Mouse (Mus musculus): ENCODE results near the gene Dgcr2. TPM values are rescaled to one million over a fixed set of nuclear protein-coding genes. Genes with fewer than 3 reads are reported as not detected.

Dgcr2 gene
- polyA plus RNA-seq (2016; fragmentation: Nextera tagmentation; extraction: Ambion mirVana) = 97.9 and 106 TPM in 2 replicates

DNA sequence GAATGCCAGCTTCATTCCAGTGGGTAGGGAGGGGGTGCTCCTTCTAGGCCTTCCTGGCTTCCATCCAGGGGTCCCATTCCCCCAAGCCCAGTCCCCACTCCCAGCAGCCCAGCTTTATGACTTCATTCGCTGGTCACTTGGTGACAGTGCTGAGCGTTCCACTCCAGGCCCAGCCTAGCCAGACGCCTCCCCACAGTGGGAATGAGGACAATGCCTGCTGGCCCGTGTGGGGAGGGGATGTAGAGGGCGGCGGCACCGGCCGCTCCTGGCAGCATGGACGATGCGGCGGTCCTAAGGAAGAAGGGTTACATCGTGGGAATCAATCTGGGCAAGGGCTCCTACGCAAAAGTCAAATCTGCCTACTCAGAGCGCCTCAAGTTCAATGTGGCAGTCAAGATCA lies at the start of gene Dgcr2, which contains the start of gene Tssk2:
TSS of gene Dgcr2 (minus strand) at position 101 of the 400 bp plus-strand sequence.
TSS of gene Tssk2 (plus strand) at position 176 of the 400 bp plus-strand sequence.
- H3K27me3 ChIP-seq = no peaks in the 10 kb centered on the region; the same call in 1 of the 2 replicates
- H3K4me3 ChIP-seq (replicated peaks) = no peak within 1 kb of the TSS
- no peaks in the 10 kb centered on the region for H3K9me3 ChIP-seq
- WGBS = 94% methylated on average over 14 of the region's 14 CpGs
- no peak within 1 kb of the TSS for H3K27ac ChIP-seq
- H3K36me3 ChIP-seq (replicated peaks) = peaks cover 57% of the 10 kb centered on the region
- H3K4me1 ChIP-seq = no peaks in the 10 kb centered on the region
- H3K9ac ChIP-seq = no peak within 1 kb of the TSS
- no peak within 1 kb of the TSS for H3K4me2 ChIP-seq
- no peak for ATAC-seq (ENCODE audit: low FRiP score)

GRCm38 (mm10) chr16:17945081-17945831 lies 46.9 kb upstream of the Dgcr2 start:
- H3K27me3 ChIP-seq = no peaks in the 10 kb centered on the region
- no peak overlapping the region for H3K9ac ChIP-seq
- no peak overlapping the region for H3K4me2 ChIP-seq
- H3K4me3 ChIP-seq (replicated peaks) = no peak overlapping the region
- H3K36me3 ChIP-seq (replicated peaks) = no peaks in the 10 kb centered on the region
- WGBS = 62% methylated on average over 7 of the region's 7 CpGs
- no peaks in the 10 kb centered on the region for H3K9me3 ChIP-seq
- H3K4me1 ChIP-seq = peaks cover 14% of the 10 kb centered on the region
- no peak overlapping the region for H3K27ac ChIP-seq
- ATAC-seq (ENCODE audit: low FRiP score) = no peak

DNA sequence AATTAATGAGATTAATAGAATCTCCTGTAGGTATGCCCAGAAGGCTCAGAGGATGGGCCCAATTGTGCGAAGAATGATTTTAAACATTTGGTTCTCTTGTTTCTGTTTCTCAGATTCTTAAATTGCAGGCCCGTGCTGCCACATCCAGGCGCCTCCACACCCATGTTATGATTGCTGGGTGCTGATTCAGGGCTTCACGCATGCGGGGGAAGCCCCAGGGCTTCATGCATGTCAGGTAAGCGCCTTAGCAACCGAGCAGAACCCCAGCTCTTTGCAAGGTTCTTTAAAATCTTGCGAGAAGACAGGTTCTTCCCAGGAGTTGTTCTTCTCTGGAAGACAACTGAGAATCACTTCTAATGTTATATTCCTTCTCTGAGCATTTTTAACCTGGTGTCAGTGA lies 45.1 kb upstream of the Dgcr2 start:
- no peak overlapping the region for H3K9ac ChIP-seq
- H3K9me3 ChIP-seq = no peaks in the 10 kb centered on the region
- H3K4me2 ChIP-seq = no peak overlapping the region
- ATAC-seq (ENCODE audit: low FRiP score) = no peak
- 71% methylated on average over 8 of the region's 8 CpGs for WGBS
- no peaks in the 10 kb centered on the region for H3K4me1 ChIP-seq
- peaks cover under 1% of the 10 kb centered on the region; the same call in 1 of the 2 replicates for H3K27me3 ChIP-seq
- H3K27ac ChIP-seq = no peak overlapping the region
- no peak overlapping the region for H3K4me3 ChIP-seq (replicated peaks)
- no peaks in the 10 kb centered on the region for H3K36me3 ChIP-seq (replicated peaks)

GRCm38 (mm10) chr16:17939255-17939751 lies 40.9 kb upstream of the Dgcr2 start:
- no peaks in the 10 kb centered on the region for H3K4me1 ChIP-seq
- H3K4me3 ChIP-seq (replicated peaks) = no peak overlapping the region
- no peaks in the 10 kb centered on the region for H3K9me3 ChIP-seq
- H3K27me3 ChIP-seq = peaks cover 27% of the 10 kb centered on the region
- H3K4me2 ChIP-seq = no peak overlapping the region
- no peak overlapping the region for H3K9ac ChIP-seq
- H3K27ac ChIP-seq = no peak overlapping the region
- 57% methylated on average over 9 of the region's 9 CpGs for WGBS
- ATAC-seq (ENCODE audit: low FRiP score) = no peak
- no peaks in the 10 kb centered on the region for H3K36me3 ChIP-seq (replicated peaks)

DNA sequence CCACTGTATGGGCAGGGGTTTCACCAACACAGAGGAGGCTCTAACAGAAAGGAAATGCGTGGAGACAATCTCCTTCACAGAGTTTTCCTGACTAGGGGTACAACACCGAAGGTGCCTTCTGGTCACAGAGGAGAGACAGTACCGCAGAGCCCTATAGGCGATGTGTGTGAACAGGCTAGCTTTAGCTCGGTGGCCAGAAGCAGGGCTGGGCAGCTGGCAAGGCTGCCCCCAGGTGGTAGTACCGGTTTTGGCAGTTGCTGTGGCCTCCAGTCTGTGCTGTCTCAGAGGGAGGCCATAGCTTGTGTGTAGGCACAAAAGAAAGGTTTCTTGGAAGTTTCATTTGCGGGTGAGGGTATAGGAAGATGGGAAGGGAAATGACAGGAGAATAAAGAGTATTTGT lies 40.5 kb upstream of the Dgcr2 start:
- no peaks in the 10 kb centered on the region for H3K4me1 ChIP-seq
- H3K36me3 ChIP-seq (replicated peaks) = no peaks in the 10 kb centered on the region
- H3K27ac ChIP-seq = no peak overlapping the region
- H3K4me2 ChIP-seq = no peak overlapping the region
- peaks cover 31% of the 10 kb centered on the region for H3K27me3 ChIP-seq
- no peaks in the 10 kb centered on the region for H3K9me3 ChIP-seq
- WGBS = 6% methylated on average over 7 of the region's 7 CpGs
- no peak overlapping the region for H3K4me3 ChIP-seq (replicated peaks)
- peak; percentile 72; the same call in 1 of the 2 replicates for ATAC-seq (ENCODE audit: low FRiP score)
- no peak overlapping the region for H3K9ac ChIP-seq

- Histone ChIP-seq H3K9ac (no peak overlapping the region), H3K27ac (no peak overlapping the region), H3K27me3 (peaks cover 38% of the 10 kb centered on the region), H3K4me1 (no peaks in the 10 kb centered on the region), H3K36me3 (replicated peaks) (no peaks in the 10 kb centered on the region), H3K9me3 (no peaks in the 10 kb centered on the region), H3K4me3 (replicated peaks) (no peak overlapping the region), H3K4me2 (no peak overlapping the region)
- WGBS = 84% methylated on average over 7 of the region's 7 CpGs
- no peak for ATAC-seq (ENCODE audit: low FRiP score)
Measured at GRCm38 (mm10) chr16:17938187-17938586, 39.8 kb upstream of the Dgcr2 start.

- Histone ChIP-seq H3K9ac (no peak overlapping the region), H3K4me3 (replicated peaks) (no peak overlapping the region), H3K36me3 (replicated peaks) (no peaks in the 10 kb centered on the region), H3K27ac (no peak overlapping the region), H3K9me3 (no peaks in the 10 kb centered on the region), H3K27me3 (peaks cover 43% of the 10 kb centered on the region), H3K4me2 (no peak overlapping the region), H3K4me1 (no peaks in the 10 kb centered on the region)
- 83% methylated on average over 10 of the region's 10 CpGs for WGBS
- no peak for ATAC-seq (ENCODE audit: low FRiP score)
Measured at GRCm38 (mm10) chr16:17936776-17937175, 38.4 kb upstream of the Dgcr2 start.

DNA sequence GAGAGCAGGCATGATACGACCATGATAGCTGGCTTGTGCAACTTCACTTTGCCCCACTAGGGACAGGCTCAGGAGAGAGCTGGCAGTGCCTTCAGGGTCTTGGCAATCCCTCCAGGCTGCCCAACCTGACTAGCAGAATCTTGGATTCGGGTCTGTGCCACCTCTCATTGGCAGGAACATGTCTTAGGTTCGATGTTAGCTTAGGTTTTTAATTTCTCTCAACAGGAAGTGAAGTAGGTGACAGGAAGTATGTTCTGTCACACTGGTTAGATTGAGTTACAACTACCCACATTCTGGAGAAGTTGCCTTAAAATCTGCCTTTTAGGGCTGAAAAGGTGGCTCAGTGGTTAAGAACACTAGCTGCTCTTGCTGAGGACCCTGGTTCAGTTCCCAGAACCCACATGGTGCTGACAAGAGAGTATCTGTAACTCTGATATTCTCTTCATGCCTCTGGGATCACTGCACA lies 36.1 kb upstream of the Dgcr2 start:
- no peak overlapping the region for H3K27ac ChIP-seq
- no peaks in the 10 kb centered on the region for H3K4me1 ChIP-seq
- H3K27me3 ChIP-seq = peaks cover 60% of the 10 kb centered on the region
- no peaks in the 10 kb centered on the region for H3K9me3 ChIP-seq
- no peak overlapping the region for H3K9ac ChIP-seq
- no peak for ATAC-seq (ENCODE audit: low FRiP score)
- H3K4me2 ChIP-seq = no peak overlapping the region
- no peak overlapping the region for H3K4me3 ChIP-seq (replicated peaks)
- H3K36me3 ChIP-seq (replicated peaks) = no peaks in the 10 kb centered on the region
- WGBS = 76% methylated on average over 3 of the region's 3 CpGs

DNA sequence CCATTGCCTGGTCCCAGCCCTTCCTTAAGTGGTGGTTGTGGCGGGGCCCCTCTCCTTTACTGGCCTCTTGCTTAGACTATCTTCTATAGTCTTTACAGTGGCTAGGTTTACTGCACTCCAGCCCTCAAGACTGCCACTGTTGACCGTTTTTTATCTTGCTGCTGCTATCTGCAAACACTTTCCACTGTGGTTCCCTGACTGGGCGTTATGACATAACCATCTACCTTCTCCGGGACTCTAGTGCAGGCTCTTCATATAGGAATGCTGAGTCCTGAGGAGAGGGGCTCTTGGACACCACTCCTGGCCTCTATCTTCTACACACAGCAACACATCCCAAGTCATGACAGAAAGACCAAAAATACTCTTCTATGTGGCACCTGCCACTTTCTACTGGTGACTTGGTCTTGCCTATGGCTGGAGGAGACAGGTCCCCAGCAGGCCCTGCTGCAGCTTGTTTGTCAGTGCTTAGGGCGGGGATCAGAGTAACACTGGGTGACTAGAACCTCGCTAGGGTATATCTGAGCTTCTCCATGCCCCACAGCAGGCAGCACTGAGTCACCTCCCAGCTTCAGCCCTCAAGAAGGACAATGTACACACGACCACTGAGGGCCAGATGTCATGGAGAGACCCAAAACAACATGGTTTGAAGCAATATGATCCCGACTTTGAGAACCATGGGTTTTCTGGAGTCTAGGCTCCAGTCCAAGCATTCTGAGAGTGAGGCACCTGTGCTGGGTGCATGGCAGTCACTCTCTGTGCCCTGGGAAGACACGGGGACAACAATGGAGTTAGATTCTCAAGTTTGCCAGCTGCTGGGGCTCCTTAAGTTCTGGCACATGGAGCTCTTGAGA lies 35.5 kb upstream of the Dgcr2 start:
- no peaks in the 10 kb centered on the region for H3K36me3 ChIP-seq (replicated peaks)
- H3K4me2 ChIP-seq = no peak overlapping the region
- no peak for ATAC-seq (ENCODE audit: low FRiP score)
- H3K4me1 ChIP-seq = peaks cover 5% of the 10 kb centered on the region
- no peaks in the 10 kb centered on the region for H3K9me3 ChIP-seq
- H3K4me3 ChIP-seq (replicated peaks) = no peak overlapping the region
- H3K27me3 ChIP-seq = peaks cover 62% of the 10 kb centered on the region
- no peak overlapping the region for H3K9ac ChIP-seq
- WGBS = 71% methylated on average over 9 of the region's 9 CpGs
- H3K27ac ChIP-seq = no peak overlapping the region

GRCm38 (mm10) chr16:17931906-17932460 lies 33.6 kb upstream of the Dgcr2 start:
- Histone ChIP-seq H3K9ac (no peak overlapping the region), H3K9me3 (no peaks in the 10 kb centered on the region), H3K27ac (no peak overlapping the region), H3K4me1 (peaks cover 17% of the 10 kb centered on the region), H3K36me3 (replicated peaks) (no peaks in the 10 kb centered on the region), H3K4me2 (no peak overlapping the region), H3K4me3 (replicated peaks) (no peak overlapping the region), H3K27me3 (peaks cover 47% of the 10 kb centered on the region)
- ATAC-seq (ENCODE audit: low FRiP score) = no peak
- WGBS = 78% methylated on average over 5 of the region's 5 CpGs

DNA sequence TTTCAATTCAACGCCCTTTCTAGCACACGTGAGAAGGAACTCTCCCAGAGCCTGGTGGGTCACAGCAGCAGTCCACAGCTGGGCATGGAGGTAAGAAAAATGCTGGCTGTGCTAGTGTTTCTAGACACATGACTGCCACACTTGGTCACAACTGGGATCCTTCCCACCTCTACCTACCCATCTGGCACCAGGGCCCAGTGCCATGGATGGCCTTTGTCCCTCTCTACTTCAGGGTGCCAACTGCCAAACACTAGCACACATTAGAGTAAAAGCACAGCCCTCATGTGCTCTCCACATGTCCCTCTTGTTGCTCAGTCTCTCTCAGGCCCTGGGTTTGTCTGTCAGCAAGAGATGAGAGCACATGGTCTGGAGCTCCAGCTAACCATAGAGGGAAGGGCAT lies 31.3 kb upstream of the Dgcr2 start:
- H3K27ac ChIP-seq = no peak overlapping the region
- no peak overlapping the region for H3K9ac ChIP-seq
- peaks cover 23% of the 10 kb centered on the region for H3K4me1 ChIP-seq
- no peak for ATAC-seq (ENCODE audit: low FRiP score)
- H3K4me3 ChIP-seq (replicated peaks) = no peak overlapping the region
- peaks cover 44% of the 10 kb centered on the region for H3K27me3 ChIP-seq
- peaks cover 21% of the 10 kb centered on the region for H3K36me3 ChIP-seq (replicated peaks)
- WGBS = 38% methylated on average over 2 of the region's 2 CpGs
- no peaks in the 10 kb centered on the region for H3K9me3 ChIP-seq
- H3K4me2 ChIP-seq = no peak overlapping the region

GRCm38 (mm10) chr16:17929211-17929610 lies 30.8 kb upstream of the Dgcr2 start:
- H3K4me3 ChIP-seq (replicated peaks) = no peak overlapping the region
- H3K27ac ChIP-seq = peak overlapping the region; percentile 80
- H3K27me3 ChIP-seq = peaks cover 42% of the 10 kb centered on the region
- H3K36me3 ChIP-seq (replicated peaks) = peaks cover 25% of the 10 kb centered on the region
- H3K9ac ChIP-seq = no peak overlapping the region
- H3K9me3 ChIP-seq = no peaks in the 10 kb centered on the region
- peaks cover 23% of the 10 kb centered on the region for H3K4me1 ChIP-seq
- no peak; the same call in 1 of the 2 replicates for ATAC-seq (ENCODE audit: low FRiP score)
- peak overlapping the region; percentile 86 for H3K4me2 ChIP-seq
- 0% methylated on average over 2 of the region's 2 CpGs for WGBS

Measured in forebrain, embryonic 12.5 days (tissue).